Mouse (Mus musculus): ENCODE data around the gene Npat. TPM values are rescaled to one million over a fixed set of nuclear protein-coding genes. Genes with fewer than 3 reads are reported as not detected.

Npat gene
- polyA plus RNA-seq, 1 experiment from 2014 or later = 21.4 TPM

DNA sequence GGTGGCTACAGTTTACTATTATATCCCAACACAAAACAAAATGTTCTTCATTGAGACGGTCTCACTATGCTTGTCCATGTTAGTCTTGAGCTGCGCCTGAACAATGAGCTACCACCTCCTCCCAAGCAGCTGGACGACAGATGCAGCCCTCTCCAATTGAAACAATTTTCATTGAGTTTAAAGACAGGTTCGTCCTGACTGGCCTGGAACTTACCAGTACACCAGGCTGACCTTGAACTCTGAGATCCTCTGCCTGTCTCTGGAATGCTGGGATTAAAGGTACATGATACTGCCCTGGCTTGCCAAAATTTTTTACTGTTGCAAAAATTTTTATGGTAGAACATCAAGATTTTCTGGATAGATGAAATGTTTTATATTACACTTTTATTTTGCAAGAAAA lies 77.4 kb downstream of the Npat start:
- no peak overlapping the region for H3K27ac ChIP-seq
- H3K4me1 ChIP-seq (replicated peaks) = peaks cover 6% of the 10 kb centered on the region; the same call in 1 of the 2 replicates
- H3K36me3 ChIP-seq = peaks cover 37% of the 10 kb centered on the region
- 91% methylated on average over 4 of the region's 4 CpGs for WGBS
- ATAC-seq (ENCODE audit: insufficient number of reproducible peaks, insufficient read depth, low FRiP score, low TSS enrichment, low read depth) = no peak
- no peaks in the 10 kb centered on the region for H3K9me3 ChIP-seq
- no peak overlapping the region for H3K9ac ChIP-seq (replicated peaks)
- no peak overlapping the region for H3K4me2 ChIP-seq
- H3K27me3 ChIP-seq = no peaks in the 10 kb centered on the region
- H3K4me3 ChIP-seq (replicated peaks) = no peak overlapping the region

GRCm38 (mm10) chr9:53615246-53615645 lies 78.4 kb downstream of the Npat start:
- H3K9me3 ChIP-seq = no peaks in the 10 kb centered on the region
- H3K4me3 ChIP-seq (replicated peaks) = no peak overlapping the region
- peaks cover 46% of the 10 kb centered on the region for H3K36me3 ChIP-seq
- no peaks in the 10 kb centered on the region for H3K4me1 ChIP-seq (replicated peaks)
- H3K27ac ChIP-seq = no peak overlapping the region
- H3K27me3 ChIP-seq = no peaks in the 10 kb centered on the region
- WGBS = 80% methylated on average over 8 of the region's 8 CpGs
- no peak overlapping the region for H3K4me2 ChIP-seq
- no peak overlapping the region for H3K9ac ChIP-seq (replicated peaks)
- no peak for ATAC-seq (ENCODE audit: insufficient number of reproducible peaks, insufficient read depth, low FRiP score, low TSS enrichment, low read depth)

Other genes starting within 250 kb of the Npat start
- 1.4 TPM in 2 replicates for gene Exph5, start 235.4 kb upstream of the Npat start, polyA plus RNA-seq (2016; fragmentation: Nextera tagmentation; extraction: Ambion mirVana)
- 15.9 TPM in 2 replicates for gene Kdelc2, start 153.0 kb upstream of the Npat start, polyA plus RNA-seq (2016; fragmentation: Nextera tagmentation; extraction: Ambion mirVana)
- 0.68 TPM in 2 replicates for gene 4930550C14Rik, start 134.7 kb upstream of the Npat start, polyA plus RNA-seq (2016; fragmentation: Nextera tagmentation; extraction: Ambion mirVana)
- 15.1 and 16.1 TPM in 2 replicates for gene Atm, start 307 bp upstream of the Npat start, polyA plus RNA-seq (2016; fragmentation: Nextera tagmentation; extraction: Ambion mirVana)
- 68.5 and 68.6 TPM in 2 replicates for gene Acat1, start 73.3 kb downstream of the Npat start, polyA plus RNA-seq (2016; fragmentation: Nextera tagmentation; extraction: Ambion mirVana)
- gene Cul5, start 133.0 kb downstream of the Npat start, polyA plus RNA-seq (2016; fragmentation: Nextera tagmentation; extraction: Ambion mirVana) = 46.8 and 47.2 TPM in 2 replicates
- 0.24 and 0.41 TPM in 2 replicates for gene Rab39, start 169.2 kb downstream of the Npat start, polyA plus RNA-seq (2016; fragmentation: Nextera tagmentation; extraction: Ambion mirVana)
- 6.5 and 8.2 TPM in 2 replicates for gene Slc35f2, start 234.5 kb downstream of the Npat start, polyA plus RNA-seq (2016; fragmentation: Nextera tagmentation; extraction: Ambion mirVana)